Mouse (Mus musculus) myocyte (in vitro differentiated cells): ENCODE measurements around the gene Lrrc36.
A peak's percentile ranks its signal among the peaks of the same experiment; 100 is the strongest.

Experiments used
- CEBPB ChIP-seq: IDR thresholded peaks from 2 replicates; pipeline ENCODE4 v1.6.1; 2011; ENCODE audit warnings: mild to moderate bottlenecking, moderate library complexity; ENCODE audit not compliant: poor library complexity, insufficient read depth, severe bottlenecking
- E2F4 ChIP-seq: IDR thresholded peaks from one replicate; pipeline ENCODE4 v1.6.1; 2011; ENCODE audit warnings: mild to moderate bottlenecking, control low read depth, moderate library complexity; ENCODE audit not compliant: insufficient read depth
- MAX ChIP-seq: IDR thresholded peaks from one replicate; pipeline ENCODE4 v1.6.1; 2011; ENCODE audit warnings: low read depth, mild to moderate bottlenecking, control low read depth
- MYOG ChIP-seq, 3 experiments: IDR thresholded peaks; one replicate each; pipeline ENCODE4 v1.6.1; 2011; ENCODE audit warnings: control low read depth in 2 of 3, low read depth in 2 of 3, mild to moderate bottlenecking in 2 of 3; ENCODE audit not compliant: insufficient read length in 2 of 3, control insufficient read depth in 1 of 3, insufficient read depth in 1 of 3
- POLR2A ChIP-seq: IDR thresholded peaks from one replicate; pipeline ENCODE4 v1.6.1; 2011; ENCODE audit warnings: low read depth, mild to moderate bottlenecking, control low read depth, moderate library complexity; ENCODE audit not compliant: insufficient read length
- POLR2AphosphoS2 ChIP-seq: IDR thresholded peaks from one replicate; pipeline ENCODE4 v1.6.1; 2011; ENCODE audit warnings: low read depth, control low read depth; ENCODE audit not compliant: insufficient read length
- REST ChIP-seq: IDR thresholded peaks from one replicate; pipeline ENCODE4 v1.6.1; 2011; ENCODE audit warnings: mild to moderate bottlenecking, control low read depth, moderate library complexity; ENCODE audit not compliant: insufficient read depth, insufficient read length
- TCF12 ChIP-seq: IDR thresholded peaks from one replicate; pipeline ENCODE4 v1.6.1; 2011; ENCODE audit warnings: mild to moderate bottlenecking, control low read depth; ENCODE audit not compliant: poor library complexity, insufficient read depth, severe bottlenecking
- TCF3 ChIP-seq: IDR thresholded peaks from one replicate; pipeline ENCODE4 v1.6.1; 2011; ENCODE audit warnings: low read depth, control low read depth; ENCODE audit not compliant: insufficient read length
- USF1 ChIP-seq: IDR thresholded peaks from one replicate; pipeline ENCODE4 v1.6.1; 2011; ENCODE audit warnings: low read depth, mild to moderate bottlenecking, control low read depth, moderate library complexity

GRCm38 (mm10) chr8:105455218-105455617, 41.8 kb downstream of the Lrrc36 start:
- no peak for TF ChIP-seq E2F4
- TF ChIP-seq CEBPB, result no peak
- TF ChIP-seq TCF3, result no peak
- TF ChIP-seq POLR2A, result no peak
- TF ChIP-seq MYOG (IDR thresholded peaks at IDR 0.05; ENCODE audit: control insufficient read depth in 1 of 3, insufficient read depth in 1 of 3, insufficient read length in 2 of 3, low read depth in 2 of 3), result no peak
- TF ChIP-seq MAX, result no peak
- TF ChIP-seq USF1, result peak; percentile 58
- no peak for TF ChIP-seq POLR2AphosphoS2
- no peak for TF ChIP-seq REST
- no peak for TF ChIP-seq TCF12
